Mouse (Mus musculus) testis, adult 10 weeks (tissue): ENCODE data around the gene Fkbp7. TPM values are rescaled to one million over a fixed set of nuclear protein-coding genes. Genes with fewer than 3 reads are reported as not detected.

ENCODE experiments used
- polyA plus RNA-seq: library from polyadenylated mRNA; stranded (reverse); fragments of 350-450 nt; fragmentation: Illumina TruSeq; extraction: RNeasy Lipid Tissue Mini Kit (QIAGEN cat#74804); gene quantifications from one replicate; pipeline ENCODE4 v1.2.3, GENCODE M21; 2014; ENCODE audit warnings: low read depth, low replicate concordance

Fkbp7 gene
- 143 TPM for polyA plus RNA-seq

DNA sequence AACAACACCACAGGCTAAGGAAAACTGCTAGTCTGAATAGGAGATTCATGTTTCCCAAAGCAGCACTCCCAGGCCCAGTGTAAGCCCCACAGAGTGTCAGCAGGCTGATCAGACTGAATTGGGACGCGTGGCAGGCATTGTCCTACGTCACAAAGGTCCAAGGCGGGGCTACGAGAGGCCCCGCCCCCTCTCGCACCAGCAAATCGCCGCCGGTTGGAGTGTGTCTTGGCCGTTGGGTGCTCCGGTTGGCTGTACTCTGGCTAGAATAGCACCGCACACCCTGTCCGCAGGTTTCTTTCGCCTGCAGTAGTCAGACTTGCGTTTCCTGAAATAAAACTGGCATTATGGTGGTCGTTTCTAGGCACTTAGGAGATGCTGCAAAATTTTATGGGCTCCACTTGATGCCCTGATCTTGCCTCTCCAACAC is at the start of gene Fkbp7:
Gene Fkbp7, minus strand, starts transcription at position 151 of the 427 bp plus-strand sequence.

GRCm38 (mm10) chr2:76674725-76675427 is 2.0 kb upstream of the Fkbp7 start, which contains the start of gene Plekha3:
Gene Plekha3, plus strand, starts transcription at chr2:76675281.

DNA sequence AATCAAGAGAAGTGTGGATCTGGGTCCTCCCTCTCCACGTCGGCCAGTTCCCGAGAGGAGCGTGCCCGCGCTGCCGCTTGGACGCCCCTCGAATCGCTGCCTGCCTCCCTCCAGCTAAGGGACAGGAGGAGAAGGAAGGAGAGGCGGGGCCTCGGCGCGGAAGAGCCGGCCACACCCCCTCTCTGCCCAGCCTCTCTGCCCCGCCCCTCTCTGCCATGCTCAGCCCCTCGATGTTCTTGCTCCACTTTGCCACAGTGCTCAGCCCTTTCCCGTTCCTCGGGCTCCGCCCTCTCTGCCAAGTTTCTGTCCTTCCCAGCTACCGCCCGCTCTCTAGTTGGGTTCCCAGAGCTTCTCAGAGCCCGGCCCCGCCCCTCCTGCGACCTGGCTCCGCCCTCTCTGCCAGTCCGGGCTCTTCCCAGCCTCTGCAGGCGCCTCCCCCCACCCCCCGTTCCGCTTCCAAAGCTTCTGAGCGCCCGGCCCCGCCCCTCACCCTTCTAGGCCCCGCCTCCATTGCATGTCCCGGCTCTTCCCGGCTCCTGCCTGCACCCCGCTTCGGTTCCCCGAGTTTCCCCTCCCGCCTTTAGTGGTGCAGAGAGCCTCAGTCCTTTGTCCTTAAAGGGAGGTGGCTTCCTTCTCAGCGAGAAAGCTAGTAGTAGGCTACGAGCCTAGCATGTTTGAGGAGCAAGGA is 24.9 kb downstream of the Fkbp7 start, which contains the start of the genes Prkra and Pjvk:
Gene Prkra, minus strand, starts transcription at position 133 of the 688 bp plus-strand sequence.
Gene Pjvk, plus strand, starts transcription at position 594 of the 688 bp plus-strand sequence.

Other genes with a start within 250 kb of the Fkbp7 start
- 46.6 TPM for gene Prkra, start 25.1 kb downstream of the Fkbp7 start, polyA plus RNA-seq
- gene Pjvk, start 24.6 kb downstream of the Fkbp7 start, polyA plus RNA-seq, result 1.2 TPM
- gene Plekha3, start 2.2 kb upstream of the Fkbp7 start, polyA plus RNA-seq, result 34.5 TPM